Mouse (Mus musculus) CD4-positive, CD25-positive, alpha-beta regulatory T cell, adult 2 months (primary cell): Measurements from ENCODE around the gene Cst10.

Experiments
- DNase-seq: peaks from one replicate; pipeline ENCODE4 v3.0.0-alpha.2; 2012; ENCODE audit warnings: low read depth, low spot score

The Cst10 gene

GRCm38 (mm10) chr2:149404757-149405156 is at the start of gene Cst10:
TSS of gene Cst10 (plus strand) at chr2:149405057.
- DNase-seq, result no peak

- DNase-seq, result no peak
Measured at GRCm38 (mm10) chr2:149392951-149393350, 11.9 kb upstream of the Cst10 start.

GRCm38 (mm10) chr2:149422564-149422963 is 17.7 kb downstream of the Cst10 start:
- DNase-seq, result peak; percentile 60
